Mouse (Mus musculus) adrenal gland (tissue): ENCODE data around the gene Ly6g6c.

ENCODE experiments used
- intact Hi-C: fragments of 180-260 bp; cut with DNase I; formaldehyde crosslinking; loops from one replicate; pipeline ENCODE4 v1.15.1; 2025

The Ly6g6c gene

GRCm38 (mm10) chr17:35051156-35052086, 13.8 kb upstream of the Ly6g6c start:
- intact Hi-C loops = no loop called here

GRCm38 (mm10) chr17:35052271-35052798, 12.9 kb upstream of the Ly6g6c start:
- intact Hi-C loops = no loop called here

GRCm38 (mm10) chr17:35055691-35056495, 9.3 kb upstream of the Ly6g6c start:
- intact Hi-C loops = no loop called here

- intact Hi-C loops = no loop called here
Measured at GRCm38 (mm10) chr17:35057090-35057489, 8.1 kb upstream of the Ly6g6c start.

- intact Hi-C loops = no loop called here
Measured at GRCm38 (mm10) chr17:35058316-35058715, 6.9 kb upstream of the Ly6g6c start.

GRCm38 (mm10) chr17:35058911-35059892, 6.0 kb upstream of the Ly6g6c start, which contains the start of gene Ddah2:
Gene Ddah2, plus strand, starts transcription at chr17:35059035.
- intact Hi-C loops = no loop called here

- intact Hi-C loops = loop anchor here (5.0 kb wide), 1 partner anchor 38 kb away; no protein-coding TSS in a partner anchor
Measured at GRCm38 (mm10) chr17:35060071-35060470, 5.1 kb upstream of the Ly6g6c start.

GRCm38 (mm10) chr17:35060737-35061297, 4.4 kb upstream of the Ly6g6c start:
- intact Hi-C loops = loop anchor here (5.0 kb wide), 1 partner anchor 39 kb away; no protein-coding TSS in a partner anchor

GRCm38 (mm10) chr17:35061299-35061698, 3.9 kb upstream of the Ly6g6c start:
- intact Hi-C loops = loop anchor here (5.0 kb wide), 1 partner anchor 39 kb away; no protein-coding TSS in a partner anchor

- intact Hi-C loops = loop anchor here (5.0 kb wide), 1 partner anchor 41 kb away; no protein-coding TSS in a partner anchor
Measured at GRCm38 (mm10) chr17:35063466-35063865, 1.7 kb upstream of the Ly6g6c start.

GRCm38 (mm10) chr17:35064378-35064877, 760 bp upstream of the Ly6g6c start:
- intact Hi-C loops = loop anchor here (5.0 kb wide), 1 partner anchor 42 kb away; no protein-coding TSS in a partner anchor

GRCm38 (mm10) chr17:35066084-35066483, 896 bp downstream of the Ly6g6c start, which contains the start of gene Mpig6b:
Gene Mpig6b, minus strand, starts transcription at chr17:35066184.
- intact Hi-C loops = no loop called here

GRCm38 (mm10) chr17:35068213-35068914, 3.2 kb downstream of the Ly6g6c start:
- intact Hi-C loops = no loop called here

- intact Hi-C loops = no loop called here
Measured at GRCm38 (mm10) chr17:35070556-35071229, 5.5 kb downstream of the Ly6g6c start.

- intact Hi-C loops = no loop called here
Measured at GRCm38 (mm10) chr17:35071454-35071853, 6.3 kb downstream of the Ly6g6c start.

GRCm38 (mm10) chr17:35074097-35074496, 8.9 kb downstream of the Ly6g6c start:
- intact Hi-C loops = no loop called here

- intact Hi-C loops = no loop called here
Measured at GRCm38 (mm10) chr17:35076507-35077176, 11.5 kb downstream of the Ly6g6c start, which contains the start of gene Ly6g6e. Gene Ly6g6e, plus strand, starts transcription at chr17:35076902.

GRCm38 (mm10) chr17:35077285-35077684, 12.1 kb downstream of the Ly6g6c start:
- intact Hi-C loops = no loop called here
